Mouse (Mus musculus) heart, embryonic 11.5 days (tissue): ENCODE measurements around the gene Apoe. TPM values are rescaled to one million over a fixed set of nuclear protein-coding genes. Genes with fewer than 3 reads are reported as not detected.

Source experiments
- ATAC-seq: fragments of 200-750 bp; cut with Nextera tagmentation; replicated peaks from 2 replicates; pipeline ENCODE4 v1.8.0; 2017; ENCODE audit warnings: moderate library complexity; ENCODE audit not compliant: insufficient number of reproducible peaks, low FRiP score, low TSS enrichment
- H3K27ac ChIP-seq: fragments of 300-500 bp; sonication (generic); 2 replicates; pipeline ENCODE4 v1.5.1; 2014; ENCODE audit warnings: mild to moderate bottlenecking, low read depth, low read length
- H3K27me3 ChIP-seq: fragments of 300-500 bp; sonication (generic); 2 replicates; pipeline ENCODE4 v1.6.1; 2014; ENCODE audit warnings: mild to moderate bottlenecking, low read length, mixed read lengths; ENCODE audit not compliant: control insufficient read depth, insufficient read depth
- H3K36me3 ChIP-seq: fragments of 300-500 bp; sonication (generic); 2 replicates; pipeline ENCODE4 v1.6.1; 2014; ENCODE audit warnings: mild to moderate bottlenecking, low read length, moderate library complexity, mixed read lengths; ENCODE audit not compliant: control insufficient read depth, insufficient read depth
- H3K4me1 ChIP-seq: fragments of 300-500 bp; sonication (generic); 2 replicates; pipeline ENCODE4 v1.6.1; 2014; ENCODE audit warnings: low read length; ENCODE audit not compliant: control insufficient read depth, insufficient read depth
- H3K4me2 ChIP-seq: fragments of 300-500 bp; sonication (generic); 2 replicates; pipeline ENCODE4 v1.6.1; 2014; ENCODE audit warnings: mild to moderate bottlenecking, moderate library complexity
- H3K4me3 ChIP-seq: fragments of 300-500 bp; sonication (generic); 2 replicates; pipeline ENCODE4 v1.5.1; 2014; ENCODE audit warnings: low read depth, low read length
- H3K9ac ChIP-seq: fragments of 300-500 bp; sonication (generic); 2 replicates; pipeline ENCODE4 v1.6.1; 2014; ENCODE audit warnings: mild to moderate bottlenecking, low read depth, low read length, moderate library complexity
- H3K9me3 ChIP-seq: fragments of 300-500 bp; sonication (generic); replicated peaks from 2 replicates; pipeline ENCODE4 v1.6.1; 2016; ENCODE audit warnings: low read length; ENCODE audit not compliant: control insufficient read depth
- WGBS: fragments of 180-500 bp; shearing (Covaris S2); extraction: QIAGEN DNeasy Blood & Tissue Kit; methylation state at CpG from one replicate; pipeline ENCODE4 v1.1.7; 2014; ENCODE audit not compliant: insufficient replicate concordance; 5-methylcytosine and 5-hydroxymethylcytosine counted together
- polyA plus RNA-seq: library from polyadenylated mRNA; unstranded; fragments of >200 nt; fragmentation: Nextera tagmentation; extraction: Ambion mirVana; gene quantifications from 2 replicates; pipeline ENCODE4 v1.2.1, GENCODE M21; 2014

The Apoe gene
- polyA plus RNA-seq, 1 experiment from 2014 or later = 357 TPM

GRCm38 (mm10) chr7:19699827-19700148 lies 800 bp upstream of the Apoe start:
- WGBS = 77% methylated on average over 4 of the region's 4 CpGs
- Histone ChIP-seq H3K9ac (no peak overlapping the region), H3K4me1 (peaks cover 29% of the 10 kb centered on the region), H3K4me3 (no peak overlapping the region), H3K27ac (no peak overlapping the region), H3K9me3 (no peaks in the 10 kb centered on the region), H3K27me3 (no peaks in the 10 kb centered on the region), H3K36me3 (peaks cover 14% of the 10 kb centered on the region), H3K4me2 (no peak overlapping the region)
- no peak for ATAC-seq

- no peaks in the 10 kb centered on the region for H3K9me3 ChIP-seq
- H3K9ac ChIP-seq = peak overlapping the region; percentile 72
- peak overlapping the region; percentile 41; the same call in 1 of the 2 replicates for H3K27ac ChIP-seq
- ATAC-seq = no peak
- no peaks in the 10 kb centered on the region for H3K27me3 ChIP-seq
- H3K36me3 ChIP-seq = peaks cover 12% of the 10 kb centered on the region
- H3K4me3 ChIP-seq = peak overlapping the region; percentile 46
- H3K4me1 ChIP-seq = peaks cover 37% of the 10 kb centered on the region
- WGBS = 1% methylated on average over 28 of the region's 28 CpGs
- H3K4me2 ChIP-seq = peak overlapping the region; percentile 85
Measured at GRCm38 (mm10) chr7:19697949-19698906, 760 bp downstream of the Apoe start.

- H3K9me3 ChIP-seq = no peaks in the 10 kb centered on the region
- H3K4me1 ChIP-seq = peaks cover 48% of the 10 kb centered on the region
- peaks cover 6% of the 10 kb centered on the region for H3K36me3 ChIP-seq
- no peak overlapping the region for H3K4me2 ChIP-seq
- 0 out of 2 replicates have a peak overlapping the region, but pooled peaks have one; percentile 88 for H3K27ac ChIP-seq
- H3K9ac ChIP-seq = no peak overlapping the region
- ATAC-seq = no peak
- H3K27me3 ChIP-seq = no peaks in the 10 kb centered on the region
- no peak overlapping the region for H3K4me3 ChIP-seq
- 86% methylated on average over 34 of the region's 34 CpGs for WGBS
Measured at GRCm38 (mm10) chr7:19696336-19696873, 2.6 kb downstream of the Apoe start.

GRCm38 (mm10) chr7:19695881-19696280 lies 3.1 kb downstream of the Apoe start:
- Histone ChIP-seq H3K4me3 (no peak overlapping the region), H3K9ac (no peak overlapping the region), H3K4me1 (peaks cover 44% of the 10 kb centered on the region), H3K36me3 (peaks cover 6% of the 10 kb centered on the region), H3K4me2 (no peak overlapping the region), H3K27ac (0 out of 2 replicates have a peak overlapping the region, but pooled peaks have one; percentile 88), H3K27me3 (no peaks in the 10 kb centered on the region), H3K9me3 (no peaks in the 10 kb centered on the region)
- ATAC-seq = no peak
- 58% methylated on average over 6 of the region's 6 CpGs for WGBS

GRCm38 (mm10) chr7:19695213-19695594 lies 3.8 kb downstream of the Apoe start:
- no peaks in the 10 kb centered on the region for H3K27me3 ChIP-seq
- H3K4me2 ChIP-seq = peak overlapping the region; percentile 25
- 6% methylated on average over 8 of the region's 8 CpGs for WGBS
- peaks cover 38% of the 10 kb centered on the region for H3K4me1 ChIP-seq
- H3K9me3 ChIP-seq = no peaks in the 10 kb centered on the region
- no peak overlapping the region for H3K9ac ChIP-seq
- peak overlapping the region; percentile 88 for H3K27ac ChIP-seq
- H3K36me3 ChIP-seq = peaks cover 6% of the 10 kb centered on the region
- H3K4me3 ChIP-seq = no peak overlapping the region
- no peak for ATAC-seq

- peaks cover 38% of the 10 kb centered on the region for H3K4me1 ChIP-seq
- H3K9ac ChIP-seq = no peak overlapping the region
- H3K36me3 ChIP-seq = peaks cover 6% of the 10 kb centered on the region
- no peaks in the 10 kb centered on the region for H3K9me3 ChIP-seq
- peak overlapping the region; percentile 25 for H3K4me2 ChIP-seq
- no peak for ATAC-seq
- 68% methylated on average over 10 of the region's 10 CpGs for WGBS
- H3K27ac ChIP-seq = peak overlapping the region; percentile 88
- no peak overlapping the region for H3K4me3 ChIP-seq
- no peaks in the 10 kb centered on the region for H3K27me3 ChIP-seq
Measured at GRCm38 (mm10) chr7:19694336-19695212, 4.4 kb downstream of the Apoe start.

- Histone ChIP-seq H3K4me1 (peaks cover 32% of the 10 kb centered on the region), H3K9ac (no peak overlapping the region), H3K27ac (peak overlapping the region; percentile 54), H3K4me2 (peak overlapping the region; percentile 22; the same call in 1 of the 2 replicates), H3K9me3 (no peaks in the 10 kb centered on the region), H3K27me3 (no peaks in the 10 kb centered on the region), H3K4me3 (no peak overlapping the region), H3K36me3 (peaks cover 6% of the 10 kb centered on the region)
- WGBS = 24% methylated on average over 10 of the region's 10 CpGs
- no peak for ATAC-seq
Measured at GRCm38 (mm10) chr7:19693421-19693820, 5.6 kb downstream of the Apoe start.
